Mouse (Mus musculus) CH12.LX (cell line): ENCODE measurements around the gene Mov10l1.

Source experiments
- CTCF ChIP-seq, 2 experiments: IDR thresholded peaks in 1 of 2; conservative IDR thresholded peaks in 1 of 2; 2 replicates each; pipeline ENCODE4 v1.5.1; 2011 to 2012; ENCODE audit warnings: low read depth in 2 of 2, low read length in 2 of 2, improper control_type of control experiment in 1 of 2, inconsistent platforms in 1 of 2, mild to moderate bottlenecking in 1 of 2, moderate library complexity in 1 of 2
- JUN ChIP-seq: IDR thresholded peaks from 2 replicates; pipeline ENCODE4 v1.6.1; 2011; ENCODE audit warnings: low read depth, mild to moderate bottlenecking, low read length, improper control_type of control experiment, moderate library complexity; ENCODE audit not compliant: insufficient read depth
- KAT2A ChIP-seq: IDR thresholded peaks from 2 replicates; pipeline ENCODE4 v1.6.1; 2012; ENCODE audit warnings: low read length, improper control_type of control experiment, inconsistent platforms; ENCODE audit not compliant: insufficient replicate concordance
- POLR2A ChIP-seq: IDR thresholded peaks from 2 replicates; pipeline ENCODE4 v1.6.1; 2011; ENCODE audit warnings: low read depth, mild to moderate bottlenecking, improper control_type of control experiment, low read length
- RCOR1 ChIP-seq: conservative IDR thresholded peaks from 2 replicates; pipeline ENCODE4 v1.6.1; 2012; ENCODE audit warnings: low read depth, mild to moderate bottlenecking, inconsistent platforms, low read length, improper control_type of control experiment
- UBTF ChIP-seq: IDR thresholded peaks from 2 replicates; pipeline ENCODE4 v1.6.1; 2012; ENCODE audit warnings: low read depth, mild to moderate bottlenecking, inconsistent platforms, low read length, improper control_type of control experiment, moderate library complexity
- USF2 ChIP-seq: conservative IDR thresholded peaks from 2 replicates; pipeline ENCODE4 v1.6.1; 2011; ENCODE audit warnings: low read depth, low read length, improper control_type of control experiment

- TF ChIP-seq POLR2A (no peak), USF2 (no peak), KAT2A (no peak), RCOR1 (no peak), JUN (no peak), UBTF (no peak), CTCF (conservative IDR thresholded peaks at IDR 0.05 in 1 of 2, IDR thresholded peaks at IDR 0.05 in 1 of 2; ENCODE audit: low read depth in 2 of 2, low read length in 2 of 2) (no peak)
These were observed 6.5 kb downstream of the Mov10l1 start for GRCm38 (mm10) chr15:88989236-88989635.
